Mouse (Mus musculus) midbrain, embryonic 13.5 days (tissue): ENCODE measurements at regions not wholly inside any gene's neighbourhood (a gene's known extent, or its start where the extent isn't known, plus 50 kb on each side); places are given as distances from the start of the nearest gene placed in this dataset.
A peak's percentile ranks its signal among the peaks of the same experiment; 100 is the strongest.

Source experiments
- ATAC-seq: fragments of 200-750 bp; cut with Nextera tagmentation; 2 replicates; pipeline ENCODE4 v1.8.0; 2017; ENCODE audit warnings: mild to moderate bottlenecking, moderate TSS enrichment, moderate library complexity
- H3K27ac ChIP-seq: fragments of 300-500 bp; sonication (generic); 2 replicates; pipeline ENCODE4 v1.5.1; 2015; ENCODE audit warnings: inconsistent platforms, mild to moderate bottlenecking, moderate library complexity
- H3K27me3 ChIP-seq: fragments of 300-500 bp; sonication (generic); 2 replicates; pipeline ENCODE4 v1.6.1; 2015; ENCODE audit warnings: mild to moderate bottlenecking, inconsistent platforms
- H3K36me3 ChIP-seq: fragments of 300-500 bp; sonication (generic); 2 replicates; pipeline ENCODE4 v1.6.1; 2015; ENCODE audit warnings: mild to moderate bottlenecking, inconsistent platforms
- H3K4me1 ChIP-seq: fragments of 300-500 bp; sonication (generic); replicated peaks from 2 replicates; pipeline ENCODE4 v1.6.1; 2015; ENCODE audit warnings: inconsistent platforms
- H3K4me2 ChIP-seq: fragments of 300-500 bp; sonication (generic); replicated peaks from 2 replicates; pipeline ENCODE4 v1.6.1; 2015; ENCODE audit warnings: moderate library complexity, mild to moderate bottlenecking, inconsistent platforms
- H3K4me3 ChIP-seq: fragments of 300-500 bp; sonication (generic); replicated peaks from 2 replicates; pipeline ENCODE4 v1.5.1; 2015; ENCODE audit warnings: mild to moderate bottlenecking, inconsistent platforms
- H3K9ac ChIP-seq: fragments of 300-500 bp; sonication (generic); replicated peaks from 2 replicates; pipeline ENCODE4 v1.6.1; 2015; ENCODE audit warnings: mild to moderate bottlenecking, inconsistent platforms
- H3K9me3 ChIP-seq: fragments of 300-500 bp; sonication (generic); 2 replicates; pipeline ENCODE4 v1.6.1; 2016; ENCODE audit warnings: mild to moderate bottlenecking, inconsistent platforms
- WGBS: fragments of 180-500 bp; shearing (Covaris S2); methylation state at CpG from one replicate; pipeline ENCODE4 v1.1.7; 2015; 5-methylcytosine and 5-hydroxymethylcytosine counted together

DNA sequence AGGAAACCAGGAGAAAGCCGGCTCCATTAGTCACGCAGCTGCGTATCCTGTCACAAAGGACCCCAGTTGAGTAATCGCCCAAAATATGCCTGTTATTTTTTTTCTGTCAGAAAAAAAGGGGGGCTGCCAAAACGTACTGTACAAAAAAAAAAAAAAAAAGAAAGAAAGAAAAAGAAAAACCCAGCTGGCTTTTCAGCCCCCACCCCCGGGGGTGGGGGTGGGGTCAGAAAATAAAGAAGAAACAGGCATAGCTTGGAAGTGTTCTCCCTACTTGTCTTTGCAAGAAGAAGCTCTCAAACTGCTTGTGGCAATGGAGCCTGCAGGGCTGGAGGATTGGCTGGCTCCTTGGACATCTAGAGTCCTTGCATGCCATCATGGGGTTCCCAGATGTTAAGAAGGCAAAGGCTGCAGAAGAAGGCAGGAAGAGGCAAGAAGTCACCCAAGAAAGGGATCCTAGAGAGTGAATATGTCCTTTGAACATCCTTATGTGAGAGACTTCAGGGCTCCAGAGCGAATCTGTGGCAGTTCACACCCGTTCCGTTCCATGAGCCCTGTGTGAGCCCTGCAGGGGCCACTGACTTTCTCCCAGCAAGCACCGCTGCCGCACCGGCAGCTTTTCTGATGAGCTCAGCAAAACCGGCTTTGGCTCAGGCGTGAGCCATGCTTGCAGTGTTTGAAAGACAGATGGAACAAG is 98.8 kb downstream of the Zfp36l1 start:
- no peaks in the 10 kb centered on the region for H3K36me3 ChIP-seq
- H3K4me3 ChIP-seq: 0 out of 2 replicates have a peak overlapping the region, but pooled peaks have one; percentile 6
- peaks cover 24% of the 10 kb centered on the region for H3K4me1 ChIP-seq
- peak overlapping the region; percentile 87 for H3K27ac ChIP-seq
- peak overlapping the region; percentile 32; the same call in 1 of the 2 replicates for H3K9ac ChIP-seq
- peak; percentile 73 for ATAC-seq
- no peaks in the 10 kb centered on the region for H3K27me3 ChIP-seq
- H3K9me3 ChIP-seq: no peaks in the 10 kb centered on the region
- H3K4me2 ChIP-seq: peak overlapping the region; percentile 45
- WGBS: 27% methylated on average over 14 of the region's 14 CpGs

DNA sequence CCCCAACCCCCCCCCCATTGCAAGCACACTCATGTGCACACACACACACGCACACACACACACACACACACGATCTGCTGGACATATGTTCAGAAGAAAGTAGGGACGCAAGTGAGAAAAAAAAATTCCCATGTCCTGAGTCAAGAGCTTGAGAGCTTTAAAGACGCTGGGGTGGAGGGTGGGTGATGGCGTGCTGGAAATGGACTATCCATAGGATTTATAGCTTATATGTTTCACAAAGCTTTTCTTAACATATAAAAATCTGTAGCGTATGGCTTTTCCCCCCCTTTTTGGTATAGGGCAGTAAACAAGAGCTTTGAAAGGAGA is 99.3 kb downstream of the Zfp36l1 start:
- WGBS: 42% methylated on average over 6 of the region's 6 CpGs
- Histone ChIP-seq H3K9me3 (no peaks in the 10 kb centered on the region), H3K36me3 (no peaks in the 10 kb centered on the region), H3K4me2 (peak overlapping the region; percentile 45), H3K27ac (peak overlapping the region; percentile 54; the same call in 1 of the 2 replicates), H3K4me3 (0 out of 2 replicates have a peak overlapping the region, but pooled peaks have one; percentile 3), H3K4me1 (peaks cover 22% of the 10 kb centered on the region), H3K9ac (no peak overlapping the region), H3K27me3 (no peaks in the 10 kb centered on the region)
- no peak; the same call in 1 of the 2 replicates for ATAC-seq

DNA sequence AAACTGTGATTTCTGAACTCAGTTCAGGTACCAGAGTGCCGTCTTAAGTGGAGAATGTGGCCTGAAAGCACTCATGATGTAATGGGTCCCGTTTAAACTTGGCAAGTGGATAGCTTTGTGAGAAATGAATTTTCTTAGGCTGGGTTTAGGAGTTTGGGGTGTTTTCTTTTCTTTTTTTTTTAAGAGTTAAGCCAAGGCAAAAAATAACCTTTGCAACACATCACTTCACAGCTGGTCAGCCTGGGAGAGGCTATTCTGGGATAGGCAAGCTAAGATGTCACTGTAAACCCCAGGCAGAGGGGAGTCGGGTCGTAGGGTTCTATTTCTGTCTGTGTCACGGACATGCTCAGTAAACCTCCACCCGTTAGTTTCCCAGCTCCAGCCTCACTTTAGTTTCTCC is 100.9 kb downstream of the Zfp36l1 start:
- no peaks in the 10 kb centered on the region for H3K36me3 ChIP-seq
- no peaks in the 10 kb centered on the region for H3K27me3 ChIP-seq
- no peak overlapping the region for H3K4me2 ChIP-seq
- no peaks in the 10 kb centered on the region for H3K9me3 ChIP-seq
- no peak overlapping the region for H3K27ac ChIP-seq
- 91% methylated on average over 6 of the region's 6 CpGs for WGBS
- H3K4me1 ChIP-seq: peaks cover 18% of the 10 kb centered on the region
- H3K4me3 ChIP-seq: no peak overlapping the region
- no peak for ATAC-seq
- no peak overlapping the region for H3K9ac ChIP-seq

DNA sequence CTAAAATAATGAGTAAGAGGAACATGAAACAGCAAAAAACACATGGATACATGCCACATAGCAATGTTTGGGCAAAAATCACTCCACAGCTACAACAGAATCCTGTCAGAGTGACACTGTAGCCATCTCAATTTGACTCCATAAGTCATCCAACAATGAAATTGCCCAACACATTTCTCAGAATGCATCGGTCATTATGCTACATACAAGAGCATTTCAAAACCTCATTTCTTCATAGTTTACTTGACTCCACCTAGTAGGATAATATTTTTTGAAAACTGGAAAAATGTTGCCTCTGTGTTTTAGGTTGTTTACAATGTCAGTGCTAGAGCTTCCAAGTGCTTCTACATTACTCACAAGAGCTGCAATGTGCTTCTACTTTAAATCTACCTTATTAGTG is 101.9 kb downstream of the Zfp36l1 start:
- 97% methylated on average over 1 of the region's 1 CpGs for WGBS
- Histone ChIP-seq H3K27me3 (no peaks in the 10 kb centered on the region), H3K9me3 (no peaks in the 10 kb centered on the region), H3K4me3 (no peak overlapping the region), H3K9ac (no peak overlapping the region), H3K27ac (no peak overlapping the region), H3K4me1 (peaks cover 18% of the 10 kb centered on the region), H3K4me2 (no peak overlapping the region), H3K36me3 (no peaks in the 10 kb centered on the region)
- no peak for ATAC-seq

DNA sequence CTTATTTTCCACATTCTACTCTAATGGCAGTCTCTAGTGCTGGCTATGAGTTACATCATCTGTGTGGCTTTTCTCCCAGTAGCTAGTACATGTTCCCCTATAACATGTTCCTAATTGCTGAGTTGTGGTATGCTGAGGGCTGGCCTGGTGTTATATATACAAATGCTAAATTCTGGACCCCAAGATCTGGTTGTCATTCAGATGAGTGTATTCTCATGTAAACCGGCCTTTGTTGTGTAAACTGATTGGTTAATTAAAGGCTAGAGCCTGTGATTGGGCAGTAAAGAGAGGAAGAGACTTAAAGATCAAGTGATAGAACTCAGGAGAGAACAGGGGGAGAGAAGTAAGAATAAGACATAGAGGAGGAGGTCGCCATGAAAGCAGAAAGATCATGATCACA is 102.6 kb downstream of the Zfp36l1 start:
- 55% methylated on average over 2 of the region's 2 CpGs for WGBS
- Histone ChIP-seq H3K27me3 (no peaks in the 10 kb centered on the region), H3K9ac (no peak overlapping the region), H3K27ac (no peak overlapping the region), H3K4me1 (peaks cover 18% of the 10 kb centered on the region), H3K4me2 (no peak overlapping the region), H3K36me3 (no peaks in the 10 kb centered on the region), H3K9me3 (no peaks in the 10 kb centered on the region), H3K4me3 (no peak overlapping the region)
- ATAC-seq: no peak

DNA sequence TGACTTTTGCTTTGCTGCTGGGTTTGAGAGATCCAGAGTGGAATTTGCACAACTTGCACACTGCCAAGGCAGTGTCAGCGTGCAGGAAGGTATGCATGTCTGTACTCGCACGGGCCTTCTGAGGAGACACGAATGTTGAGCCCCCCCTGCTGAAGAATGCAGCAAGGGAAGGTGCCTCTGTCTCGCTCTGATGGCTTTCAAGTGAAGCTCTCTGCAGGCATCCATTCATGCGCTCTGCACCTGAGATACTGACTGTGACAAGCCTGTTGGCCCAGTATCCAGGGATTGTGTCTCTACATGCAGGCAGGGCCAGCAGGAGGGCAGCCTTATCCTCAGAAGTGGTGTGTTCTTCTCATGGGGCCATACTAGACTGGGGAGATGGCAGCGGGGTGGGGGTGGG is 105.0 kb downstream of the Zfp36l1 start:
- no peaks in the 10 kb centered on the region for H3K27me3 ChIP-seq
- H3K4me1 ChIP-seq: no peaks in the 10 kb centered on the region
- no peak overlapping the region for H3K4me3 ChIP-seq
- no peaks in the 10 kb centered on the region for H3K36me3 ChIP-seq
- WGBS: 28% methylated on average over 7 of the region's 7 CpGs
- H3K9me3 ChIP-seq: no peaks in the 10 kb centered on the region
- no peak overlapping the region for H3K4me2 ChIP-seq
- H3K9ac ChIP-seq: no peak overlapping the region
- no peak overlapping the region for H3K27ac ChIP-seq
- ATAC-seq: no peak

DNA sequence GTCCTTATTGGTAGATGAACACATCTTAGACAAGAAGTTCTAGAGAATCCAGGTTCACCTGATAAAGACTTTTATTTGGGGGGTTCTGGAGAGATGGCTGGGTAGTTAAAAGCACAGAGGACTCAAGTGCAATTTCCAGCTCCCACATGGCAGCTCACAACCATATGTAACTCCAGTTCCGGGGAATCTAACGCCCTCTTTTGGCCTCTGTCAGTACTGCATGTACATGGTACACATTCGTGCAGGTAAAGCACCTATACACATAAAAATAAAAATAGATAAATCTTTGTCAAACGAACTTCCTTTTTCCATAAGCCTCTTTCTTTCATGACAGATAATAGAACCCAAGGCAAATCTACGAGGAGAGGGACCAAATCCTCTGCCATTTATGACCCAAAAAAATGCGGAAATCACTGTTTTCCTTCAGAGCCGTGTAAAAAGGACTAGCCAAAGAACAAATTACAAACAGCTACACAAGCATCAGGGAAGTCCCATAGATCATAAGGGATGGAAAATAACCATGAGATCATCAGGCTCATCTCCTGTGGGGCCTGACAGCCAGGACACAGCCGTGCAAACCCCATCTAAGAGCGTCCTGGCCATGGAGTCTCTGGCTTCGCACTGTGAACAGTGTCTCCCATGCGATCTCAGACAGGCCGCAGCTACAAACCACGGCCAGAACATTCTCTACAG is 107.4 kb downstream of the Zfp36l1 start:
- Histone ChIP-seq H3K4me2 (no peak overlapping the region), H3K4me1 (0 out of 2 replicates have a peak, but pooled peaks cover 2% of the 10 kb centered on the region), H3K27ac (no peak overlapping the region), H3K4me3 (no peak overlapping the region), H3K9me3 (no peaks in the 10 kb centered on the region), H3K36me3 (no peaks in the 10 kb centered on the region), H3K27me3 (no peaks in the 10 kb centered on the region), H3K9ac (no peak overlapping the region)
- 94% methylated on average over 13 of the region's 13 CpGs for WGBS
- ATAC-seq: no peak

DNA sequence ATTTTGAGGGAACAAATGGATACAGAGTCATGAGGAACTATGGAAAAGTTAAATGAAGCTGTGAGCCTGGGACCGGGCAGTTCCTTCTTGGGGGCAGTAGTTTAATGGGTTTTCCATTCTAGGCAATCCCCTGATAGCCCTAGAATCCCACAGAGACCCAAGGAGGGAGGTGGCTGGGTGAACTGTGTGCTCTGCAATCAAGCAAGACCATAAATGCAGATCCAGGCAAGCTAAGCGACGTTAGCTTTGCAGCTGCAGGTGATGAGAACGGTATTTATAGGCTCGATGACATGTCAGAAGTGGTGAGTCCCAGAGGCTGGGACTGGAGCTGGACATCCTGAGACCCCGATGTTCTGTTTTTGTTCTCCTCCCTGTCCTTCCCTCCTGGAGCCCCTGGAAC is 108.2 kb downstream of the Zfp36l1 start:
- WGBS: 92% methylated on average over 6 of the region's 6 CpGs
- Histone ChIP-seq H3K27ac (no peak overlapping the region), H3K9ac (no peak overlapping the region), H3K36me3 (no peaks in the 10 kb centered on the region), H3K4me3 (no peak overlapping the region), H3K4me1 (0 out of 2 replicates have a peak, but pooled peaks cover 2% of the 10 kb centered on the region), H3K4me2 (no peak overlapping the region), H3K9me3 (no peaks in the 10 kb centered on the region), H3K27me3 (no peaks in the 10 kb centered on the region)
- ATAC-seq: no peak

DNA sequence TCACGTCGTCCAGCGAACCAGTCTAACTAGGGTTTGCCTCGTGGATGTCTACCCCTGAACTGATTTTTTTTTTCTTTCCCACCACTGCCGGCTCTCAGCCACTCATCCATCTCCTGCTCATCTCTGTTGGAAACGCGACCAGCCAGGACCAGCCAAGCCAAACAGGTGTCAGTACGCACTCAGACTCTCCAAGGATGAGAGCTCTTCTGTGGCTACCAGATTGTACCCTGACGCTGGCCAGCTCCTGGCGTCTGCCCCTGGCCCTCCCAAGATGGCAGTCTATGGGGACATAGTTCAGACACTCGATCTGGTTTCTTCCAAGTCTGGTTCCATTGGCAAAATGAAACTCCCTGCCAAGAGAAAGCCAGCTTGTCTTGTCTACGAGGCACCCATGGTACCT is 109.3 kb downstream of the Zfp36l1 start:
- Histone ChIP-seq H3K27ac (no peak overlapping the region), H3K36me3 (no peaks in the 10 kb centered on the region), H3K4me2 (no peak overlapping the region), H3K9ac (no peak overlapping the region), H3K4me3 (no peak overlapping the region), H3K9me3 (no peaks in the 10 kb centered on the region), H3K4me1 (0 out of 2 replicates have a peak, but pooled peaks cover 2% of the 10 kb centered on the region), H3K27me3 (no peaks in the 10 kb centered on the region)
- ATAC-seq: no peak
- WGBS: 89% methylated on average over 12 of the region's 12 CpGs

DNA sequence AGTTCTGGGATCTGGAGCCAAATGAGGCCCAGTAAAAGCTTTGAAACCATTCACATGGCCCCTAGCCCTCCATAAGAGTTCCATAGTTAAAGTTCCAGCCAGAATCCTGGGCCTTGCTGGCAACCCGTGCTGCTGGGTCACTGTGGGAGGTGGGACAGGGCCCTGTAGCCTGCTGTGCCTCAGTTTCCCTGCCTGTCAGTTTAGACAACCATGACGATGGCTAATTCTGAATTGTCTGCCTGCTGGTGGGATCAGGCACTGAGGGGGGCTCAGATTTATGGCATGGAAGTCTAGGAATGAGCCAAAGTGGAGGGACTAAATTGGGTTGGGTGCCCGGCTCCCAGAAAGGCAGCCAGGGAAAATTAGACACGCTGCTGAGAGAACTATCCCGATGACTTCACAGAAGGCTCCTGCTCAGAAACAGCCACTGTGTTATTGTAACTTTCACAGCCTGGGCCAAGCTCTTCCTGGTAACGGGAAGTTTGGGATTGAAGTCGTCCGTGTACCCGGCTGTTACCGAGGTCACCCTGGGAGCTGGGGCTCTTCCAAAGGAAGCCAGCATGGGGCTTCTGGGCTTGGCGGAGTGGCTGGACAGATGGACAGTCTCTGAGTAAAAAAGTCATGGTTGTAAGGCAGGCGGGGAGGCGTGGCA is 110.2 kb downstream of the Zfp36l1 start:
- H3K27ac ChIP-seq: no peak overlapping the region
- H3K27me3 ChIP-seq: no peaks in the 10 kb centered on the region
- no peak overlapping the region for H3K9ac ChIP-seq
- no peak for ATAC-seq
- H3K9me3 ChIP-seq: no peaks in the 10 kb centered on the region
- H3K4me2 ChIP-seq: no peak overlapping the region
- no peak overlapping the region for H3K4me3 ChIP-seq
- no peaks in the 10 kb centered on the region for H3K36me3 ChIP-seq
- H3K4me1 ChIP-seq: 0 out of 2 replicates have a peak, but pooled peaks cover 2% of the 10 kb centered on the region
- WGBS: 71% methylated on average over 13 of the region's 13 CpGs

DNA sequence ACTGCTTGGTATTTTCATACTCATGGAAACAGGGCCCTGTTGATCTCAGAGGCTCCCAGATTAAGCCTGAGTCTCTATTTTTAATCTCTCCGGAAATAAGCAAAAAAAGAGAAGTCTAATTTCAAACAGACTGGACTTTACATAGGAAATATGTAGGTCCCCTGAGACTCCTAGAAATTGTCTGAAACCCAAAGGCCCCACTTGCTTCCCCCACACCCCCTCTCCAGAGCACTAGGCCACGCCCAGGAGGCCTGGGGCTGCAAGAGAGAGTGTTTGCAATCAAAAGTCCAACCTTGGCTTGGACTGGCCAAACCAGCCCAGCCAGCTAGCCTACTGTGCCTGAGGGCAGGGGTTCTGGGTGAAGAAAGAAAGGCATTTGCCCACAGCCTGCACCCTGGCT is 111.0 kb downstream of the Zfp36l1 start:
- ATAC-seq: no peak
- 79% methylated on average over 2 of the region's 2 CpGs for WGBS
- H3K9ac ChIP-seq: no peak overlapping the region
- H3K36me3 ChIP-seq: no peaks in the 10 kb centered on the region
- no peaks in the 10 kb centered on the region for H3K27me3 ChIP-seq
- H3K9me3 ChIP-seq: no peaks in the 10 kb centered on the region
- H3K4me3 ChIP-seq: no peak overlapping the region
- no peak overlapping the region for H3K27ac ChIP-seq
- 0 out of 2 replicates have a peak, but pooled peaks cover 2% of the 10 kb centered on the region for H3K4me1 ChIP-seq
- H3K4me2 ChIP-seq: no peak overlapping the region

DNA sequence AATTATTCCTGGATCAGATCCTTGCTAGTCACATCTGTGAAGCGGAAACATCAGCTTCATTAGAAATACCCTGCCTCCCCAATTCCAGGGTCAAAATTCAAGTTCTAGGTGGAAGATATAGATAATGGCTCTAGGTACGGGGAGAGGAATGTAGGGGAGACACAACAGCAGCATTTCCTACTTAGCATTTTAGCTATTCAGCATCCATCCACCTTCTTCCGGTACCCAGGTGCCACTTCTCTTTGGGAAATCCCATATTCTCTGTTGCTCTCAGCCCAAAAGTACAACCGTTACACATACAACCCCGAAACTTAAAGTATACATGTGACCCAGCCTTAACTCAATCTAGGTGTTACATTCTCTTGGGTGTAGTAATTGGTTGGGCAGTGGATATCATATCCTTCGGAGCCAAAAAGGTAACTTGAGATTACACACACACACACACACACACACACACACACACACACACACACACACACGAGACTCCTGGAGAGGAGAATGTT is 112.9 kb downstream of the Zfp36l1 start:
- ATAC-seq: no peak
- no peaks in the 10 kb centered on the region for H3K27me3 ChIP-seq
- H3K9ac ChIP-seq: no peak overlapping the region
- H3K4me3 ChIP-seq: no peak overlapping the region
- 87% methylated on average over 7 of the region's 7 CpGs for WGBS
- 0 out of 2 replicates have a peak, but pooled peaks cover 2% of the 10 kb centered on the region for H3K4me1 ChIP-seq
- no peak overlapping the region for H3K4me2 ChIP-seq
- no peak overlapping the region for H3K27ac ChIP-seq
- H3K36me3 ChIP-seq: no peaks in the 10 kb centered on the region
- H3K9me3 ChIP-seq: no peaks in the 10 kb centered on the region
